In the genomic region with DNA sequence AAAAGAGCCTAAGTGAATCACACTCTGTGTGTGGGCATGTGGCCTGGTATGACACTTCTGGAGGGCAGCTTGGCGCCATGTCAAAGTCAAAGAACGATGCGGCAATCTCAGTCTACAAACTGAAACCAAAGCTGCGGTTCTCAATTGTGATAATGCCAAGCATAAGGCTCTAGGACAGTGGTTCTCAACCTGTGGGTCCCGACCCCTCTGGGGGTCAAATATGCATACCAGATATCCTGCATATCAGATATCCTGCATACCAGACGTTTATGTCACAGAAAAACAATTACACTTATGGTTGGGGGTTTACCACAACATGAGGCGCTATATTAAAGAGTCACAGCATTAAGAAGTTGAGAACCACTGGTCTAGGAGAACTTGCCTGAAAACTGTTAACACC, we compare ENCODE assay signal across 19 mouse cellular contexts. TPM values are rescaled to one million over a fixed set of nuclear protein-coding genes. Genes with fewer than 3 reads are reported as not detected.
"Had no signal": no experiment of that assay in that cellular context is flagged by ENCODE, and none has a peak within 500 bp of the region (broad histone marks: within the 10 kb centered on the region; RNA-seq: fewer than 3 reads in every experiment).

No protein-coding gene starts in this region.

- H3K4me2 ChIP-seq: liver, embryonic 15.5 days; lung, embryonic 15.5 days; midbrain, embryonic 11.5 days; midbrain, embryonic 13.5 days; neural tube, embryonic 12.5 days had no signal

- ATAC-seq: liver, postnatal 0 days; lung, postnatal 0 days; midbrain, embryonic 13.5 days; midbrain, embryonic 16.5 days had no signal

- H3K36me3 ChIP-seq: liver, embryonic 15.5 days; lung, embryonic 15.5 days; midbrain, embryonic 13.5 days; neural tube, embryonic 12.5 days had no signal

- DNase-seq: liver, postnatal 0 days; lung, adult 2 months; lung, postnatal 14 days; lung, postnatal 36 days; right cerebral cortex, postnatal 14 days; spleen, adult 18-20 months; thymus, adult 2 months; thymus, postnatal 25 days had no signal

- H3K9ac ChIP-seq: liver, embryonic 15.5 days; liver, postnatal 0 days; lung, embryonic 15.5 days; midbrain, embryonic 13.5 days; neural tube, embryonic 12.5 days had no signal

- H3K27ac ChIP-seq: liver, embryonic 15.5 days; lung, embryonic 15.5 days; macrophage; midbrain, embryonic 13.5 days; neural tube, embryonic 12.5 days had no signal

- H3K4me3 ChIP-seq: liver, embryonic 15.5 days; lung, embryonic 15.5 days; megakaryocyte, embryonic 14.5 days; midbrain, embryonic 13.5 days; neural tube, embryonic 12.5 days had no signal

- H3K4me1 ChIP-seq: liver, embryonic 15.5 days; neural tube, embryonic 12.5 days had no signal

- H3K9me3 ChIP-seq: liver, embryonic 15.5 days; lung, embryonic 15.5 days; megakaryocyte, embryonic 14.5 days; midbrain, embryonic 13.5 days; neural tube, embryonic 12.5 days had no signal

RNA-seq across cellular contexts. Expression of gene Barx2, which starts 10.3 kb away (rescaled TPM):
- total RNA-seq: megakaryocyte progenitor cell, adult 5-6 weeks had no signal
- polyA plus RNA-seq: liver, embryonic 15.5 days; liver, postnatal 0 days; macrophage; midbrain, embryonic 11.5 days; neural tube, embryonic 14.5 days had no signal
